Comparison of ENCODE assay signal across 18 mouse cellular contexts in genomic region chr7:31057730-31058129, GRCm38 (mm10). TPM values are rescaled to one million over a fixed set of nuclear protein-coding genes. Genes with fewer than 3 reads are reported as not detected.
DNase-seq lines count a peak whose midpoint lies in the region; ATAC-seq lines count a peak whose summit lies in the region.
"Had no signal": no experiment of that assay in that cellular context is flagged by ENCODE, and none has a peak within 500 bp of the region (broad histone marks: within the 10 kb centered on the region; RNA-seq: fewer than 3 reads in every experiment).

No protein-coding gene starts in this region.

- no peaks in the 10 kb centered on the region for H3K9me3 ChIP-seq in liver, embryonic 15.5 days (replicated peaks)
- no peaks in the 10 kb centered on the region for H3K9me3 ChIP-seq in liver, embryonic 12.5 days (replicated peaks)
- H3K9me3 ChIP-seq: embryonic facial prominence, embryonic 10.5 days; forebrain, embryonic 13.5 days; hindbrain, embryonic 13.5 days had no signal

- no peak overlapping the region for H3K4me2 ChIP-seq in liver, embryonic 15.5 days
- no peak overlapping the region for H3K4me2 ChIP-seq in liver, embryonic 12.5 days
- H3K4me2 ChIP-seq: forebrain, embryonic 13.5 days; hindbrain, embryonic 13.5 days had no signal

- H3K9ac ChIP-seq in liver, embryonic 15.5 days = no peak overlapping the region
- no peak overlapping the region for H3K9ac ChIP-seq in liver, embryonic 12.5 days
- H3K9ac ChIP-seq: forebrain, embryonic 13.5 days; forebrain, postnatal 0 days; hindbrain, embryonic 13.5 days had no signal

- H3K27ac ChIP-seq in liver, embryonic 15.5 days (replicated peaks) = 0 out of 2 replicates have a peak overlapping the region, but pooled peaks have one; percentile 78
- no peak overlapping the region for H3K27ac ChIP-seq in liver, embryonic 12.5 days
- H3K27ac ChIP-seq: embryonic facial prominence, embryonic 10.5 days; forebrain, embryonic 13.5 days; hindbrain, embryonic 13.5 days; hindbrain, postnatal 0 days had no signal

- no peaks in the 10 kb centered on the region for H3K36me3 ChIP-seq in liver, embryonic 15.5 days (replicated peaks)
- H3K36me3 ChIP-seq in liver, embryonic 12.5 days = no peaks in the 10 kb centered on the region
- H3K36me3 ChIP-seq: embryonic facial prominence, embryonic 10.5 days; hindbrain, embryonic 13.5 days had no signal

- DNase-seq in cerebellum, adult 9-10 months = peak; percentile 16
- no peak for DNase-seq in cerebellum, postnatal 25 days
- peak; percentile 12 for DNase-seq in brain, adult 2 months (ENCODE audit: low read depth, low spot score)
- peak; percentile 42 for DNase-seq in testis, postnatal 14 days (ENCODE audit: low spot score)
- DNase-seq: adrenal gland, postnatal 25 days; cerebellum, adult 11-12 months; cerebellum, adult 9-11 months; forebrain, postnatal 0 days; gastrocnemius, postnatal 25 days; heart, adult 11 months; heart, postnatal 14 days had no signal

- peaks cover 14% of the 10 kb centered on the region for H3K27me3 ChIP-seq in liver, embryonic 15.5 days
- peaks cover 20% of the 10 kb centered on the region for H3K27me3 ChIP-seq in liver, embryonic 12.5 days (replicated peaks)

- WGBS in liver, embryonic 15.5 days (ENCODE audit: insufficient replicate concordance) = 54% methylated on average over 5 of the region's 5 CpGs
- 64% methylated on average over 5 of the region's 5 CpGs for WGBS in liver, embryonic 12.5 days (ENCODE audit: insufficient replicate concordance)

- ATAC-seq in liver, embryonic 15.5 days (ENCODE audit: insufficient read depth) = no peak
- ATAC-seq in liver, embryonic 12.5 days = no peak
- ATAC-seq: forebrain, embryonic 13.5 days; forebrain, postnatal 0 days; hindbrain, postnatal 0 days had no signal

- peaks cover 21% of the 10 kb centered on the region for H3K4me1 ChIP-seq in liver, embryonic 15.5 days (replicated peaks)
- peaks cover 28% of the 10 kb centered on the region for H3K4me1 ChIP-seq in liver, embryonic 12.5 days

- H3K4me3 ChIP-seq in liver, embryonic 15.5 days (replicated peaks) = no peak overlapping the region
- H3K4me3 ChIP-seq in liver, embryonic 12.5 days = no peak overlapping the region
- H3K4me3 ChIP-seq: embryonic facial prominence, embryonic 10.5 days; forebrain, embryonic 13.5 days; hindbrain, embryonic 13.5 days had no signal

RNA-seq across cellular contexts. Expression of gene Fxyd1, which starts 0.7 kb away (rescaled TPM):
- 88.6 and 99.1 TPM in 2 replicates for polyA plus RNA-seq in liver, embryonic 15.5 days (2015; fragmentation: Nextera tagmentation; extraction: Ambion mirVana)
- 28.2 and 28.3 TPM in 2 replicates for polyA plus RNA-seq in liver, embryonic 12.5 days (2016; fragmentation: Nextera tagmentation; extraction: Ambion mirVana)

RNA-seq across cellular contexts. Expression of gene Lgi4, which starts 1.4 kb away (rescaled TPM):
- 0.03 TPM in 1 of 2 replicates, not detected in the other for polyA plus RNA-seq in liver, embryonic 15.5 days (2015; fragmentation: Nextera tagmentation; extraction: Ambion mirVana)
- 0.06 and 0.19 TPM in 2 replicates for polyA plus RNA-seq in liver, embryonic 12.5 days (2016; fragmentation: Nextera tagmentation; extraction: Ambion mirVana)
- polyA plus RNA-seq: heart, embryonic 14.5 days had no signal

RNA-seq across cellular contexts. Expression of gene Fxyd7, which starts 6.5 kb away (rescaled TPM):
- 0.17 and 0.26 TPM in 2 replicates for polyA plus RNA-seq in liver, embryonic 15.5 days (2015; fragmentation: Nextera tagmentation; extraction: Ambion mirVana)
- polyA plus RNA-seq in liver, embryonic 12.5 days (2016; fragmentation: Nextera tagmentation; extraction: Ambion mirVana) = 0.45 and 0.55 TPM in 2 replicates

RNA-seq across cellular contexts. Expression of gene Fxyd5, which starts 15.4 kb away (rescaled TPM):
- polyA plus RNA-seq in liver, embryonic 15.5 days (2015; fragmentation: Nextera tagmentation; extraction: Ambion mirVana) = 19.8 and 22.4 TPM in 2 replicates
- polyA plus RNA-seq in liver, embryonic 12.5 days (2016; fragmentation: Nextera tagmentation; extraction: Ambion mirVana) = 19.0 and 22.3 TPM in 2 replicates

RNA-seq across cellular contexts. Expression of gene Fxyd3, which starts 18.8 kb away (rescaled TPM):
- 0.35 and 0.92 TPM in 2 replicates for polyA plus RNA-seq in liver, embryonic 15.5 days (2015; fragmentation: Nextera tagmentation; extraction: Ambion mirVana)
- polyA plus RNA-seq in liver, embryonic 12.5 days (2016; fragmentation: Nextera tagmentation; extraction: Ambion mirVana) = 0.67 and 0.86 TPM in 2 replicates
- polyA plus RNA-seq: forebrain, embryonic 13.5 days; forebrain, postnatal 0 days had no signal

Comparison
In these comparisons a context has a peak if more than half of its experiments do, and no peak if none do; other contexts are left out.
1. DNase-seq: peak in cerebellum, adult 9-10 months (single experiment), brain, adult 2 months (single experiment) and testis, postnatal 14 days (single experiment); none in cerebellum, postnatal 25 days (0 of 2).